Mouse (Mus musculus): ENCODE data around the gene Pdpr.
A peak's percentile ranks its signal among the peaks of the same experiment; 100 is the strongest.

DNA sequence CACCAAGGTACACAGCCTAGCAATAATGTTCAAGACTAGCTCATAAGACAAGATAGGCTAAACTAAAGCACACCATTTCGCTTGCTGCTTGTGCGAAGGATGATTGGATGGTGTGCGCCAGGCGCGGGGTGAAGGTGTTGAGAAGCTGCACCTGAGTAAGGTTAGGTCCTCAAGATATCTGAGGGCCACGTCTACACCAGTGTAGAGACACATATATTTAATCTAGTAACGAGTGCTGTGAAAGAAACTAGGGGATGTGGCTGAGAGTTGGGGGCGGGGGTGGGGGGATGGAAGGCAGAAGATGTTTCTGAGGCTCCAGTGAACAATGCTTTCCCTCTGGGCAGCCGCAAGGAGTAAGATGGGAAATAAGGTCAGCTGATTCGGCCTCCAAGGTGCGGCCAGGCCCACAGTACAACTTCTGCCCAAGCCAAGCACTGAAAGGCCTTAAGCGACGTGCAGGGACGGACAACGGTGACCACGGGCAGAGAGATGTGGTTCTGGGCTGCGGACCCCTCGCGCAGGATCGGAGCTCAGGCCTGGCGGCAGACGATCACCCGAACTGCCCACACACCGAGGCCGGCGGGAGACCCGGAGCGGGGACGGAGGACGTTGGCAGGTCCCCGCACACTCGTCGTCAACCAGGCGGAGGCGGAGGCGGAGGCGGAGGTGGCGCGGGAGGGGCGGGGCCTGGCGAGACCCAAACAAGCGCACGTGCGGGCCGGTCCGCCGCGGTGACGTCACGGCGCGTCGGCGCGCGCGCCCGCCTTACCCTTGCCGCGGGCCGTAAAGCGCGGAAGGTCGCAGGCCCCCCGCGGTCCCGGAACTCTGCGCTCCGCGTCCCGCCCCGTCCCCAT lies at the start of gene Pdpr:
- TF ChIP-seq POLR2A (IDR thresholded peaks at IDR 0.05; ENCODE audit: borderline replicate concordance, extremely low read depth, low read depth, low read length), result peak; percentile 51; the same call in 1 of the 2 replicates
- no peak for TF ChIP-seq CTCF (IDR thresholded peaks at IDR 0.05; ENCODE audit: insufficient read depth, low read length)

Measured in lung, adult 2 months (tissue).